Mouse (Mus musculus) hindbrain, postnatal 0 days (tissue): ENCODE measurements around the gene Ctrb1. TPM values are rescaled to one million over a fixed set of nuclear protein-coding genes. Genes with fewer than 3 reads are reported as not detected.

Source experiments
- ATAC-seq: fragments of 200-750 bp; cut with Nextera tagmentation; 2 replicates; pipeline ENCODE4 v1.8.0; 2017; ENCODE audit warnings: mild to moderate bottlenecking, moderate TSS enrichment, moderate library complexity
- DNase-seq: peaks from one replicate; pipeline ENCODE4 v3.0.0-alpha.2; 2015; ENCODE audit warnings: low spot score
- H3K27ac ChIP-seq: fragments of 300-500 bp; sonication (generic); 2 replicates; pipeline ENCODE4 v1.5.1; 2014; ENCODE audit warnings: mild to moderate bottlenecking
- H3K27me3 ChIP-seq: fragments of 300-500 bp; sonication (generic); 2 replicates; pipeline ENCODE4 v1.6.1; 2014; ENCODE audit warnings: low read length, mixed read lengths; ENCODE audit not compliant: insufficient read depth
- H3K36me3 ChIP-seq: fragments of 300-500 bp; sonication (generic); 2 replicates; pipeline ENCODE4 v1.6.1; 2014; ENCODE audit warnings: low read length, mixed read lengths; ENCODE audit not compliant: insufficient read depth
- H3K4me1 ChIP-seq: fragments of 300-500 bp; sonication (generic); 2 replicates; pipeline ENCODE4 v1.6.1; 2014; ENCODE audit warnings: antibody characterized with exemption, low read length, mixed read lengths; ENCODE audit not compliant: insufficient read depth
- H3K4me2 ChIP-seq: fragments of 300-500 bp; sonication (generic); 2 replicates; pipeline ENCODE4 v1.6.1; 2014; ENCODE audit warnings: low read depth, mild to moderate bottlenecking, low read length, moderate library complexity, mixed read lengths
- H3K4me3 ChIP-seq: fragments of 300-500 bp; sonication (generic); 2 replicates; pipeline ENCODE4 v1.5.1; 2014; ENCODE audit warnings: low read length
- H3K9ac ChIP-seq: fragments of 300-500 bp; sonication (generic); replicated peaks from 2 replicates; pipeline ENCODE4 v1.6.1; 2014; ENCODE audit warnings: mild to moderate bottlenecking, low read length, moderate library complexity, mixed read lengths
- H3K9me3 ChIP-seq: fragments of 300-500 bp; sonication (generic); 2 replicates; pipeline ENCODE4 v1.6.1; 2016; ENCODE audit warnings: low read length, mixed read lengths
- CTCF ChIP-seq: IDR thresholded peaks from 2 replicates; pipeline ENCODE4 v1.5.1; 2016; ENCODE audit warnings: antibody characterized with exemption, control low read depth, low read depth
- WGBS: fragments of 180-500 bp; shearing (Covaris S2); extraction: QIAGEN DNeasy Blood & Tissue Kit; methylation state at CpG from one replicate; pipeline ENCODE4 v1.1.7; 2014; 5-methylcytosine and 5-hydroxymethylcytosine counted together
- polyA plus RNA-seq: library from polyadenylated mRNA; unstranded; fragments of >200 nt; fragmentation: Nextera tagmentation; extraction: Ambion mirVana; gene quantifications from 2 replicates; pipeline ENCODE4 v1.2.1, GENCODE M21; 2015
- total RNA-seq: library from RNA; depleted of rRNA; stranded (reverse); fragments of >200 nt; gene quantifications from 2 replicates; pipeline ENCODE4 v1.2.3, GENCODE M21; 2014

Ctrb1 gene
- total and polyA plus RNA-seq, 2 experiments from 2014 or later: not detected

DNA sequence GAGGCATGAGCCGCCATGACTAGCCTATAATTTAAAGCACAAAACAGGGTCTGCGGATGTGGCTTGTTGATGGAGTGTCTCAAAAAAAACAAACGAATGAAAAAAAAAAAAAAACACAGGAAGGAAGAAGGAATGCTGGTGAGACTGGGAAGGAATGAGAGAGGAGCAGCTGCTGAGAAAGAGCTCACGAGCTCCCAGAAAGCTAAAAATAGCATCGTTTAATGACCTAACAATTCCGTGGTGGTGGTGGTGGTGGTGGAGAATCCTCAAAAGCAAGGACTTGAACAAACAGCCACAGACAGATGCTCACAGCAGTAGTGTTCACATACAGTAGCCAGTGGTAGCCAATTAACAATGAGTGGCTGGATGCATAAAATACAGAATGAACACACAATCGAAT lies 4.6 kb upstream of the Ctrb1 start:
- no peak for ATAC-seq
- Histone ChIP-seq H3K4me3 (no peak overlapping the region), H3K4me1 (no peaks in the 10 kb centered on the region), H3K27me3 (no peaks in the 10 kb centered on the region), H3K9ac (no peak overlapping the region), H3K4me2 (no peak overlapping the region), H3K9me3 (no peaks in the 10 kb centered on the region), H3K27ac (no peak overlapping the region), H3K36me3 (no peaks in the 10 kb centered on the region)
- 64% methylated on average over 7 of the region's 7 CpGs for WGBS
- no peak for TF ChIP-seq CTCF
- DNase-seq: no peak

DNA sequence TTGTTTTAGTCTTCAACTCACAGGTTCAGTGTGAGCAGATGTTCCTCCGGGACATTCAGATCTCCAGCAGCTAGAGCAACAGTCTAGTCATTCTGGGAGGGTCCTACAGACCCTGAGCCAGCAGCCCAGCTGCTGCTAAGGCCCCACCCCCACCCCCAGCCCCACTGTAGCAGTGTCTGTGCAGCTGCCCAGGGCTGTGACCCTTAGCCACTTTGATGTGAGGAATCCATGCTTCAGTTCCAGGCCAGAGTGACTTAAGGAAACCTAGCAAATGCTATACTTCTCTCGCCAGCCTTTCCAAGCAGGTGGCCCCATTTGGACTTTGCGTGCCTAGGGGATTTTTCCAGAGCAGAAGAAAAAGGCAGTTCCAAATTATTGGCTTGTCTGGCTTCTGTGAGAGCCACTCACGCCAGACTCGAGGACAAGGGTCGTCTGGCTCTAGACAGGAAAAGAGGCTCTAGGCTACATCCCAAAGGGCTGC lies 2.5 kb upstream of the Ctrb1 start:
- DNase-seq (no peak), ATAC-seq (no peak)
- Histone ChIP-seq H3K27me3 (no peaks in the 10 kb centered on the region), H3K4me3 (no peak overlapping the region), H3K27ac (no peak overlapping the region), H3K36me3 (no peaks in the 10 kb centered on the region), H3K9ac (no peak overlapping the region), H3K4me2 (no peak overlapping the region), H3K9me3 (no peaks in the 10 kb centered on the region), H3K4me1 (no peaks in the 10 kb centered on the region)
- WGBS: 61% methylated on average over 6 of the region's 6 CpGs
- TF ChIP-seq CTCF: no peak

DNA sequence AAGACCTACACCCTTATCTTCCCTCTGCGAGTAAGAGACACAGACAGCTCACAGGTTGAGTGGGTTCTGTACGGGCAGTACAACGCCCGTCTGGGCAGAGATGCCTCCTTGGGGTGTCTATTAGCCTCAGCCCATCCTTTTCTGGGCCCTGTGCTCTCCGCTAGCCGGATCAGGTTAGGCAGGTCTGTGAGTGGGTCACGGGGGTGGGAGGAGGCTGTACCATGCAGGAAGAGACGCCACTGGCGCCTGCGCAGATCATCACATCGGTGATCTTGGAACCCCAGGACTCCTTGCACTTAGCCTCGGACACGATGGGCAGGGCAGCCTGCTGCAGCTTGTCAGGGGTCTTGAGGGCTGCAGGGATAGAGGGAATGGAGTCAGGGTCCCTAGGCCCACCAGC lies 3.9 kb downstream of the Ctrb1 start:
- Histone ChIP-seq H3K27me3 (no peaks in the 10 kb centered on the region), H3K4me1 (no peaks in the 10 kb centered on the region), H3K27ac (no peak overlapping the region), H3K9ac (no peak overlapping the region), H3K4me2 (no peak overlapping the region), H3K9me3 (no peaks in the 10 kb centered on the region), H3K4me3 (no peak overlapping the region), H3K36me3 (no peaks in the 10 kb centered on the region)
- ATAC-seq (no peak), DNase-seq (no peak)
- WGBS: 81% methylated on average over 13 of the region's 13 CpGs
- no peak for TF ChIP-seq CTCF

DNA sequence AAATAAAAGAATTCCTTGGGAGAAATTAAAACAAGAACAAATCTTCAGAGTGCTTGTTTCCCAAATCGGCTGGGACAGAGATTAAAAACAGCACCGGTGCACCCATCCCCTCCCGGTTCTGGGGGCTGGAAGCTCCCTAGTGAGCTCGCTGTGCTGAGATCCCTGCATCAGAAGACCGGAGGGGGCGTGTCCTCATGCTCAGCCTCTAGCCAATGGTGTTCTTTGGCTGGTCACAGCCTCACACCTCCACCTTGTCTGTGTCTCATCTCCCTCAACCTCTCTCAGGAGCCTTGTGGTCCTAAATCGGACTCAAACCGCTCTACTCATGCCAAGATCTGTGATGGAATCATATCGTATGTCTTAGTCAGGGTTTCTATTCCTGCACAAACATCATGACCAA lies 8.3 kb downstream of the Ctrb1 start:
- H3K9ac ChIP-seq: no peak overlapping the region
- no peak for ATAC-seq

GRCm38 (mm10) chr8:111681153-111681552 lies 9.7 kb downstream of the Ctrb1 start:
- peak; percentile 64 for DNase-seq
- 0 out of 2 replicates have a peak, but pooled peaks have one; percentile 31 for ATAC-seq
- no peaks in the 10 kb centered on the region for H3K9me3 ChIP-seq
- whole genome bisulfite sequencing: 46% methylated on average over 11 of the region's 11 CpGs
- H3K4me1 ChIP-seq: no peaks in the 10 kb centered on the region
- no peak overlapping the region for H3K9ac ChIP-seq
- H3K36me3 ChIP-seq: no peaks in the 10 kb centered on the region
- H3K27ac ChIP-seq: no peak overlapping the region
- no peaks in the 10 kb centered on the region for H3K27me3 ChIP-seq
- no peak for TF ChIP-seq CTCF
- H3K4me2 ChIP-seq: no peak overlapping the region
- H3K4me3 ChIP-seq: no peak overlapping the region

More for the DNA sequence above, 8.3 kb downstream of the Ctrb1 start:
- TF ChIP-seq CTCF: no peak
- 33% methylated on average over 9 of the region's 9 CpGs for WGBS
- H3K4me1 ChIP-seq: no peaks in the 10 kb centered on the region
- no peaks in the 10 kb centered on the region for H3K27me3 ChIP-seq
- no peak overlapping the region for H3K27ac ChIP-seq
- no peak overlapping the region for H3K4me3 ChIP-seq
- no peaks in the 10 kb centered on the region for H3K9me3 ChIP-seq
- H3K36me3 ChIP-seq: no peaks in the 10 kb centered on the region
- no peak for DNase-seq
- no peak overlapping the region for H3K4me2 ChIP-seq

GRCm38 (mm10) chr8:111680423-111681028 lies 10.3 kb downstream of the Ctrb1 start:
- H3K36me3 ChIP-seq: no peaks in the 10 kb centered on the region
- no peak overlapping the region for H3K4me3 ChIP-seq
- H3K27me3 ChIP-seq: no peaks in the 10 kb centered on the region
- H3K9ac ChIP-seq: no peak overlapping the region
- no peaks in the 10 kb centered on the region for H3K9me3 ChIP-seq
- ATAC-seq: peak; percentile 75
- H3K27ac ChIP-seq: no peak overlapping the region
- DNase-seq: peak; percentile 39
- WGBS: 40% methylated on average over 17 of the region's 17 CpGs
- peak; percentile 54 for TF ChIP-seq CTCF
- no peak overlapping the region for H3K4me2 ChIP-seq
- no peaks in the 10 kb centered on the region for H3K4me1 ChIP-seq

GRCm38 (mm10) chr8:111678848-111679247 lies 12.0 kb downstream of the Ctrb1 start:
- WGBS: 88% methylated on average over 7 of the region's 7 CpGs

More at GRCm38 (mm10) chr8:111678848-111679247, 12.0 kb downstream of the Ctrb1 start:
- no peak overlapping the region for H3K9ac ChIP-seq
- no peaks in the 10 kb centered on the region for H3K27me3 ChIP-seq
- ATAC-seq: no peak
- H3K36me3 ChIP-seq: no peaks in the 10 kb centered on the region
- TF ChIP-seq CTCF: no peak
- H3K4me2 ChIP-seq: no peak overlapping the region
- H3K4me1 ChIP-seq: no peaks in the 10 kb centered on the region
- H3K27ac ChIP-seq: no peak overlapping the region
- no peak for DNase-seq
- no peak overlapping the region for H3K4me3 ChIP-seq
- no peaks in the 10 kb centered on the region for H3K9me3 ChIP-seq
